Mouse (Mus musculus): ENCODE measurements around the gene Zbtb1.

The Zbtb1 gene

DNA sequence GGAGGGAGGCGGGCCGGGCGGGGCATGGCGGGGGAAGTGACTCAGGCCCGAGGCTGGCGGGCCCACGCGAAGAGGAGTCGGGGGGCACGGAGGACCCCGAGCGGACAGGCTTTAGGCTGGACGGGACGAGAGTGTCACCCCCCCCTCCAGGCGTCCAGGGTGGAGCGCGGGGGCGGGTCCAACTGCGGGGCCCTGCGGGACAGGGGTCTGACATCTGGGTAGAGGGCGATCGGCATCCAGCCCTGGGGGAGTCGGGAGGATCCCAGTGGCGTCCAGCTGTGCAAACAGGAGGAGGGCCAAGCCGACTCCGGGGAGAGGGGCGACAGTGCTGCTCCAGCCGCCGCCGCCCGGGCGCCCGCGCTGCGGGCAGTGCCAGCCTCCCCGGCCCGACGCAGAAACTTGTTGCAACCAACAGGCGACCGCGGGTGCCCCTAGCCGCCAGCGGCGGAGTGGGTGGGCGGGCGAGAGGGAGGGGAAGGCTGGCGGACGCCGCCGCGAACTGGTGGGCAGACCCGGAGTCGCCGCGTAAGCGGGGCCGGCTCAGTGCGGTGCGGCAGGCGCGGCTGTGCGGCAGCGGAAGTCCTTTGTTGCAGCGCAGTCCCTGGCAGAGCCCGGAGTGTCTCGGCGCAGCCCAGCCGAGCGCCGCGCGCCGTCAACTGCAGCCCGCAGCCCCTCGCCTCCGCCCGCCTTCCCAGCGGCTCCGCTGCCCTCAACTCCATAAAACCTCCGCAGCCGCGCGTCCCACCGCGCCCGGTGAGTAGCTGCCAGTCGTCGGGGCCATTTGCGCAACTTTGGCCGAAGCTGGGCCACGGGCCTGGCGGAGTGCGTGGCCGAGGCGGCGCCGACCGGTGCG lies at the start of gene Zbtb1:
Zbtb1 (plus strand) TSS at position 289 of the 853 bp plus-strand sequence.
- DNase-seq (ENCODE audit: low spot score), result peak; percentile 75

- peak; percentile 23 for DNase-seq (ENCODE audit: low spot score)
Measured at GRCm38 (mm10) chr12:76324679-76325431, 45.2 kb upstream of the Zbtb1 start, which contains the start of gene Akap5. TSS of gene Akap5 (plus strand) at chr12:76324891.

DNA sequence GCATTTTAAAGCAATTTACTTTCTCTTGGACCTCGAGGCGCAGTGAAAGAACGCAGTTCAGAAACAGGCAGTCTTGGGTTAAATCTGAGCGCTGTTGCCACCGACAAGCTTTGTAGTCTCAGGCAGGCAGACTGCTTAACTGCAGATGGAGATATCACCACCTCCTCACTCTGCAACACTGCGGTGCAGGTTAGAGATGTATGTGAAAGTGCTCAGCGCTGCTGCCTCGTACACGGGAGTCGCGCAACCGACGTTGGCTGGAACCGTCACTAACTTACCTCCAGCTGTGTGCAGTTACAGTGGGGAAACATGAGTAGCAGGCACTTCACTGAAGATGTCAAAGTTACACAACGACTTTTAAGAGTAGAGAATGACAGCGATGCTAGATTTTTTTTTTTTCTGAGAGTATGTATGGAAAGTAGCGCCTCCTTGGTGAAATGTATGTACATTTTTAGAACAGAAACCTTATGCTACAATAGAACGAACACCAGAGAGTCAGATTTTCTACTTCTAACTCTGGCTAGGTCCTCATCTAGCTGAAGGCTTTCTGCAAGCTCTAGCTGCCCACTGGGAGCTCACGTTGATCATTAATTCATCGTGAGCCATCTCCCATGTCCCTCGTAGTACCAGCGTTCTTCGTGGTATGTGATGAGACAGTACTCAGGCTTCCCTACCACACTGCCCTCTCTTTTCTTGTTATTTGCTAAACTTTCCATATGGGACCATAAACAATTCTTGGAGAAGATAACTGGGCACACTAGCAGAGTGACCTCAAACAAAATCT lies 43.4 kb upstream of the Zbtb1 start:
- no peak for DNase-seq (ENCODE audit: low spot score)

- no peak for DNase-seq (ENCODE audit: low spot score)
Measured at GRCm38 (mm10) chr12:76328567-76329354, 41.3 kb upstream of the Zbtb1 start.

GRCm38 (mm10) chr12:76333688-76334087 lies 36.4 kb upstream of the Zbtb1 start:
- no peak for DNase-seq (ENCODE audit: low spot score)

GRCm38 (mm10) chr12:76335641-76336040 lies 34.4 kb upstream of the Zbtb1 start:
- DNase-seq (ENCODE audit: low spot score), result no peak

- no peak for DNase-seq (ENCODE audit: low spot score)
Measured at GRCm38 (mm10) chr12:76336111-76336965, 33.7 kb upstream of the Zbtb1 start.

GRCm38 (mm10) chr12:76341080-76341479 lies 29.0 kb upstream of the Zbtb1 start:
- DNase-seq (ENCODE audit: low spot score), result peak; percentile 36

DNA sequence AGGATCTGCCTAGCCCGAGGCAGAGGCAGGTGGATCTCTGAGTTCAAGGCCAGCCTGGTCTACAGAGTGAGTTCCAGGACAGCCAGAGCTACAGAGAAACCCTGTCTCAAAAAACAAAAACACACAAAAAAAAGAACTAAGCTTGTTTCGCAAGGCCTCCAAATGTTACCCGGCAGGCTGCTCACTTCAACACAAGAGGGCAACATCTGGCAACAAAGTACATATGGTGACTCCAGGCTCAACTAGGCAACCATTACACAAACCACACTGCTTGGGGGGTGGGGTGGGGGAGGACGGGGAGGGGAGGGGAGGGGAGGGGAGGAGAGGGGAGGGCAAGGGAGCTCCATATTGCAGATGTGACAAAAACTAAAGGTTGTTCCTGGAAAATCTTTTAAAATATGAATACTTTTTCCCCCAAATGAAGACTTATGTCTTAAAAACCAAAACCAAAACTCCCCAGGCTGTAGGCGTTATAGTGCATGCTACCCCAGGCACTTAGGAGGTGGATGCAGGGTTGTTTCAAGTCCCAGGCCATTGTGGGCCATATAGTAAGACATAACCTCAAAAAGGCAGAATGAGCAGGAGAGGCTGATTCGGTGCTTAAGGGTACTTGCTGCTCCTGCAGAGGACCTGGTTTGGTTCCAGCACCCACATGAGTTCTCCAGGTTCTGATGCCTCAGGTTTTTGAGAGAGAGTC lies 24.2 kb upstream of the Zbtb1 start:
- no peak for DNase-seq (ENCODE audit: low spot score)

- no peak for DNase-seq (ENCODE audit: low spot score)
Measured at GRCm38 (mm10) chr12:76349680-76350220, 20.3 kb upstream of the Zbtb1 start.

DNA sequence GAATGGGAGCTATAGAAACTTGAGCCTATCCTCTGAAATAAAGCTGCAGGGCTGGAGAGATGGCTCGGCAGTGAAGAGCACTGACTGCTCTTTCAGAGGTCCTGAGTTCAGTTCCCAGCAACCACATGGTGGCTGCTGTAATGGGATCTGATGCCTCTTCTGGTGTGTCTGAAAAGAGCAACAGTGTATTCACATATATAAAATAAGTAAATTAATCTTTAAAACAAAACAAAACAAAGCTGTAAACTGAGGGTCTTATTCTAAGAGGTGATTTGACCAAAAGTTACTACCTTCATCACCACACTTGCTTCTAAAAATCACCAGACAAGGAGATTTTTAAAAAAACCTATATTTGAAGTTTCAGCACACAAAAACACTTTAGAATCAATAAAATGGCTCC lies 9.2 kb upstream of the Zbtb1 start:
- DNase-seq (ENCODE audit: low spot score), result no peak

DNA sequence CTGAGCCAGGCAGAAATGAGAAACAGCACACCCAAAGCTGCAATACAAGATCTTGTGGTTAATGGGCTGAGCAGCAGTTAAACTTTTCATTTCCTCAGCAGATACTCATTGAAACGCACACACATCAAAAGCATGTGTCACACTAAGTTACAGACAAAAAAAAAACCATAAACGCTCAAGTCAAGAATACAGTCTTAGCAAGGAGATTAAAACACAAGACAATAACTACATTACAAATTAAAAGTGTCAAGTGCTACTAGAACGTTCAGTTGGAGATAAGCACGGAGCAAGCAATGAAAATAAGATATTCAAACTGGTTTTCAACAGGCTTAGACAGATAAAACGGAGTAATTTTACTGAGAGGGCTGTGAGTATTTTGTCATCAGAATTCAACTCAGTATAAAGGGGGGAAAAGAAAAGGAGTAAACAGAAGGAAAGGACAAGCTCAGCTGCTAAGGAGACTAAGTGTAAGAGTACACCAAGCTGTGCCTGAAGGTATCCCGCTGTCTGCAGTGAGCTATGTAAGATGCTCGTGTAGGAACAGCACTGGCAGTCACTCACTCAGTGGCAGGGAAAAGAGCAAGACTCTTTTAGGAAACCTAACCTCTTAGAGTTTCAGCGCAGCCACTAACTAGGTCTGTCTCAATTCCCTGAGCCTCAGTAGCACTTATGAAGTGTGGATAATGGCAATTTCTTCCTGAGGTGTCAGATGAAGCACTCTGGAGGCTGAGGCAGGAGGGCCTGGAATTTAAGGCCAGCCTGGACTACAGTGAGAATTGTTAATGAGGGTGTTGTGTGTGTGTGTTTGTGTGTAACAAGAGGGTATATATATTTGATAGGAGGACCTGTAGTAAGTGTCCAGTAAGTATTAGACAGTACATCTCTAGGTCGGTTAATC lies 8.4 kb upstream of the Zbtb1 start:
- DNase-seq (ENCODE audit: low spot score), result no peak

GRCm38 (mm10) chr12:76362303-76362676 lies 7.8 kb upstream of the Zbtb1 start:
- DNase-seq (ENCODE audit: low spot score), result no peak

- no peak for DNase-seq (ENCODE audit: low spot score)
Measured at GRCm38 (mm10) chr12:76366276-76366675, 3.8 kb upstream of the Zbtb1 start.

DNA sequence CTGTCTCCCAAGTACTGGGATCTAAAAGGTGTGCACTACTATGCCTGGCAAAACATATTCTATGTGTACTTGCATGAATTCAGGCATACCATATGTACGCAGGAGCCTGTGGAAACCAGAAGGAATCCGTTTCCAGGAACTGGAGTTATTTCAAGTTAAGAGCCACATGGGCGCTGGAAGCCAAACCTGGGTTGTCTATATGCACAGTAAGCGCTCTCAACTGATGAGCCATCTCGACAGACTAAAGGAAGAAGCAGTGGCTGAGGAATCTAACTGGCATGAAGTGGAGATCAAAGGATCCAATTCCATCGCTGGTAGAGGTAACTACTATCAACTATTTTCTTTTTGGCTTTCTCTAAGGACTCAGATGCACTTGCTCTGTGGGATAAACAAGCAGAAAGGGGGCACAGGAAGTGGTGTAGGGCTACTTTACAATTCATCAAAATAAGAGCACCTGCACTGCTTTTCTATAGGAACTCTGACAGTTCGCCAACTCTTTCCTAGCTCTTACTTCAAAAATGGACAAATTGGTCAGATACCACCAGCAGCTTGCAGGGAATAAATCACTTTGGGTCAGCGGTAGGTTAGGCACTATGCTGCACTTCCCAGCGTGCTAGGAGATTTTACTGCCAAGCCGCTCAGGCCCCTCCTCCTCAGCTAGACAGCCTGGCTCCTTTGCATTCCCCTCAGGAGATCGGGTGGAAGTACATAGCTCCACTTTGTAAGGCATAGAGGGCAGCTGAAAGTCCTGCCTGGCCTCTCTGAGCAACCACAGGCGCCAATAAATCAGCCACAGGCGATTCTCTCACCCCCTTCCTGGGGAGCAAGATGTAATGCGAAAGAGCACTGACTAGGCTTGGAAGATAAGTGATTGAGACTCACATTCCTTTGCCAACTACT lies 2.7 kb upstream of the Zbtb1 start:
- no peak for DNase-seq (ENCODE audit: low spot score)

- no peak for DNase-seq (ENCODE audit: low spot score)
Measured at GRCm38 (mm10) chr12:76368201-76368789, 1.8 kb upstream of the Zbtb1 start.

DNA sequence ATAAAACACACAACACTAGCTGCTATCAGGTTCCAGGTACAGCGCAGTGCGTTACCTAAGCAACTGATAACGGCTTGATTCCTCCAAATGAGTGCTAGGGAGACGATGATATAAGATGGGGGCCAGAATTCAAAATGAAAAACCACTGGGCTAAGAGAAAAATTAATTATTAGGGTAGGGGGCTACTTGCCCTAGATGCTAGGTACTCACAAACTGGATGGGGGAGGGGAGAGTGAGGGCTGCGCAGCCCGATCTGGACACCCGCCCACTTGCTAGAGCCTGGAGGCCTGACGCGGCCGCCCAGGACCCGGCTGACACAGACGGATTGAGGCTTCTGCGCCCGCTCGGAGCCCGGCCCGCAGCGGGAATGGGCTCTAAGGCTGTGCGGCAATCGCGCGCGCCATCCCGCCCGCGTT lies 1.3 kb upstream of the Zbtb1 start:
- no peak for DNase-seq (ENCODE audit: low spot score)
